12 mouse cellular contexts compared by ENCODE assay signal in the genomic region with DNA sequence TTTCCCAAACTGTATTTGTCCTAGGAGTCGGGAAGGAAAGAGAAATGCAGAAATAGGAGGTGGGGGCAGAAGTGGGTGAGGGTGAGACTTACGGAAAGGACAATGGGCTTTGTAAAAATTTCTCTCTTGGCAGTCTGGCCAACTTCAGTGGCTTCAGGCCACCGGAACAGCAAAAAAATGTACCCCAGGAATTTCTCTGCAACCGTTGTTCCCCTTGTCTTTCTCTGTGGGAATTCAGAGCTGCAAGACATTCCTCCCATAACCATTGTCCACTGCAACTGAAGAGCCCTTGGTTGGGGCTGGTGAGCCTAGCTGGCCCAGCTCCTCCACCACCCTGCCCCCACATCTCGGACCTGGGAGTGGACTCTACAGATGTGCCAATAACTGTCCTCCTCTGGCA.
"Had no signal": no experiment of that assay in that cellular context is flagged by ENCODE, and none has a peak within 500 bp of the region (broad histone marks: within the 10 kb centered on the region; RNA-seq: fewer than 3 reads in every experiment).

No protein-coding gene starts in this region.

- DNase-seq: retina, postnatal 1 day; right cerebral cortex, adult 18-20 months; right cerebral cortex, postnatal 14 days; right cerebral cortex, postnatal 25 days; right cerebral cortex, postnatal 4 days; spleen, adult 18-20 months; thymus, adult 18-20 months; thymus, adult 2 months; thymus, postnatal 14 days; thymus, postnatal 25 days; thymus, postnatal 36 days; thymus, postnatal 4 days had no signal
